Mouse (Mus musculus) bone marrow, adult 2 months (tissue): Measurements from ENCODE around the gene Sp7. TPM values are rescaled to one million over a fixed set of nuclear protein-coding genes. Genes with fewer than 3 reads are reported as not detected.

Source experiments
- H3K27ac ChIP-seq: fragments of 200-500 bp; 2 replicates; pipeline ENCODE4 v1.5.1; 2012; ENCODE audit warnings: low read depth, mild to moderate bottlenecking, control low read depth, inconsistent platforms, low read length; ENCODE audit not compliant: control insufficient read depth, poor library complexity, insufficient read depth
- H3K4me1 ChIP-seq: fragments of 200-500 bp; 2 replicates; pipeline ENCODE4 v1.6.1; 2011; ENCODE audit warnings: low read length; ENCODE audit not compliant: control insufficient read depth, insufficient read depth
- H3K4me3 ChIP-seq: fragments of 200-500 bp; replicated peaks from 2 replicates; pipeline ENCODE3; 2011; ENCODE audit warnings: mild to moderate bottlenecking, low read depth, low read length, control low read depth; ENCODE audit not compliant: control insufficient read depth
- CTCF ChIP-seq: fragments of 200-500 bp; IDR thresholded peaks from 2 replicates; pipeline ENCODE4 v1.5.1; 2011; ENCODE audit warnings: low read length, control low read depth; ENCODE audit not compliant: control insufficient read depth, insufficient read depth
- POLR2A ChIP-seq: fragments of 200-500 bp; IDR thresholded peaks from 2 replicates; pipeline ENCODE4 v1.6.1; 2011; ENCODE audit warnings: low read depth, mild to moderate bottlenecking, control low read depth, low read length, borderline replicate concordance; ENCODE audit not compliant: control insufficient read depth
- WGBS: fragments of 180-500 bp; shearing (Covaris S2); methylation state at CpG from one replicate; pipeline ENCODE4 v1.1.7; 2018; 5-methylcytosine and 5-hydroxymethylcytosine counted together
- polyA plus RNA-seq: library from polyadenylated mRNA; stranded (reverse); fragments of >200 nt; gene quantifications from 2 replicates; pipeline ENCODE4 v1.2.4, GENCODE M21; 2011; ENCODE audit warnings: low replicate concordance; ENCODE audit not compliant: missing spikeins, insufficient read depth, insufficient read length

Gene Sp7
- 3.2 and 3.5 TPM in 2 replicates for polyA plus RNA-seq

DNA sequence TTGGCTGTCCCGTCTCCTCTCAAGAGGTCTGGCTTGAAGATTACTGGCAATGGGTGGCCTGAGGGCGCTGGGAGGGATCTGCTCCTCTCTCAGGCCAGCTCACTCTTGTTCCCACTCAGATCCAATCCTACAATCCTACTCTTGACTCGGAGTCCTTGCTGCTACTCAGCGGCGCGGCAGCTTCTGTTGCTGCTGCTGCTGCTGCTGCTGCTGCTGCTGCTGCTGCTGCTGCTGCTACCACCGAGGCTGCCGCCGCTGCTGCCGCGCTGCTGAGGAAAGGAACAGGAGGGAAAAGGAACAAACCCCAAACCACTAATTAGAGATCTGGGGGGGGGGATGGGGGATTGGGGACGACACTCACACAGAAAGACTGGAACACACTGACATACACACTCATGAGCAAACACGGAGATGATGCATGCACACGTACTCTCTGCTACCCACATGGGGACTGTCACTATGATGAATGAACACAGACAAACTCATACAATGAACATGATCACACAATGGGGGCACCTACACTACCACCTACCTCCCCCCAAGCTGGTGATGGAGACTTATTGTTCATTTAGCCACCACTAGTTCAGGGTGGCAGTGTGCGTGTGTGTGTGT is at the start of gene Sp7:
Sp7 (minus strand) TSS at position 450 of the 612 bp plus-strand sequence.
- no peak for TF ChIP-seq CTCF
- no peak for TF ChIP-seq POLR2A
- WGBS = 9% methylated on average over 15 of the region's 15 CpGs
- no peak within 1 kb of the TSS for H3K4me3 ChIP-seq
- no peaks in the 10 kb centered on the region; the same call in 1 of the 2 replicates for H3K4me1 ChIP-seq
- H3K27ac ChIP-seq = no peak within 1 kb of the TSS

DNA sequence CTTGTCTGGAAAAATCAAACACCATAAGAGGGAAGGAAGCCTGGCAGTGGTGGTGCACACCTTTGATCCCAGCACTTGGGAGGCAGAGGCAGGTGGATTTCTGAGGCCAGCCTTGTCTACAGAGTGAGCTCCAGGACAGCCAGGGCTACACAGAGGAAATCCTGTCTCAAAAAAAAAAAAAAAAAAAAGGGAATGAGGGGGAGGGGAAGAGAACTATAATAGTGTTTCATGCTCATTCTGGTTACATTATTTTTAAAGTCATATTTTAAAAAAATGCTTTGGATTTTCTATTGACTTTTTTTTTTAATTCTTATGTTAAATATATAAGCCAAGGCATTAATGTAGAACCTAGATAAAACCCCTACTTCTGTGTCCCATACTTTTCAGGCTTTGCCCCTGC is 46.7 kb upstream of the Sp7 start:
- no peak overlapping the region for H3K27ac ChIP-seq
- H3K4me3 ChIP-seq = no peak overlapping the region
- TF ChIP-seq POLR2A = no peak
- no peak for TF ChIP-seq CTCF
- H3K4me1 ChIP-seq = peaks cover under 1% of the 10 kb centered on the region

DNA sequence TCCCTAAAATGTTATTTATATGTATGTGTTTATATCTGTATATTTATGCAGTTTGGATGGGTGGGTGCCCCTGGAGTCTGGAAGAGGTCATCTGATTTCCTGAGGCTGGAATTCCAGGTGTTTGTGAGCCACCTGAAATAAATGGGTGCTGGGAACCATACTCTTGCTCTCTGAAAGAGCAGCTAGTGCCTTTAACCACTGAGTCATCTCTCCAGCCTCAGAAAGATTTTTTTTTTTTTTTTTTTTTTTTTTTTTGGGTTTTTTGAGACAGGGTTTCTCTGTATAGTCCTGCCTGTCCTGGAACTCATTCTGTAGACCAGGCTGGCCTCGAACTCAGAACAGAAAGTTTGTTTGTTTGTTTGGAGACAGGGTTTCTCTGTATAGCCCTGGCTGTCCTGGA is 44.1 kb upstream of the Sp7 start:
- Histone ChIP-seq H3K27ac (no peak overlapping the region), H3K4me3 (no peak overlapping the region), H3K4me1 (peaks cover 2% of the 10 kb centered on the region)
- WGBS = 81% methylated on average over 1 of the region's 1 CpGs
- TF ChIP-seq POLR2A (no peak), CTCF (no peak)

DNA sequence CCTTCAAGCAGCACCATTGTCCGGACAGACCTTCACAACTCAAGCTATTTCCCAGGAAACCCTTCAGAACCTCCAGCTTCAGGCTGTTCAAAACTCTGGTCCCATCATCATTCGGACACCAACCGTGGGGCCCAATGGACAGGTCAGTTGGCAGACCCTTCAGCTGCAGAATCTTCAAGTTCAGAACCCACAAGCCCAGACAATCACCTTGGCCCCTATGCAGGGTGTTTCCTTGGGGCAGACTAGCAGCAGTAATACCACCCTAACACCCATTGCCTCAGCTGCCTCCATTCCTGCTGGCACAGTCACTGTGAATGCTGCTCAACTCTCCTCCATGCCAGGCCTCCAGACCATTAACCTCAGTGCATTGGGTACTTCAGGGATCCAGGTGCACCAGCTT is 42.3 kb upstream of the Sp7 start:
- H3K4me3 ChIP-seq = no peak overlapping the region
- TF ChIP-seq CTCF (no peak), POLR2A (no peak)
- 86% methylated on average over 3 of the region's 3 CpGs for WGBS

DNA sequence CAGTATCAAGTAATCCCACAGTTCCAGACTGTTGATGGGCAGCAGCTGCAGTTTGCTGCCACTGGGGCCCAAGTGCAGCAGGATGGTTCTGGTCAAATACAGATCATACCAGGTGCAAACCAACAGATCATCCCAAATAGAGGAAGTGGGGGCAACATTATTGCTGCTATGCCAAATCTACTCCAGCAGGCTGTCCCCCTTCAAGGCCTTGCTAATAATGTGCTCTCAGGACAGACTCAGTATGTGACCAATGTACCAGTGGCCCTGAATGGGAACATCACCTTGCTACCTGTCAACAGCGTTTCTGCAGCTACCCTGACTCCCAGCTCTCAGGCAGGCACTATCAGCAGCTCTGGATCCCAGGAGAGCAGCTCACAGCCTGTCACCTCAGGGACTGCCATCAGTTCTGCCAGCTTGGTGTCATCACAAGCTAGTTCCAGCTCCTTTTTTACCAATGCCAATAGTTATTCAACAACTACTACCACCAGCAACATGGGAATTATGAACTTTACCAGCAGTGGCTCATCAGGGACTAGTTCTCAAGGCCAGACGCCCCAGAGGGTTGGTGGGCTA is 41.7 kb upstream of the Sp7 start:
- WGBS = 70% methylated on average over 2 of the region's 2 CpGs
- H3K4me3 ChIP-seq = no peak overlapping the region
- no peak overlapping the region for H3K27ac ChIP-seq
- peaks cover 2% of the 10 kb centered on the region for H3K4me1 ChIP-seq
- TF ChIP-seq CTCF (no peak), POLR2A (no peak)

More for the DNA sequence above, 42.3 kb upstream of the Sp7 start:
- H3K4me1 ChIP-seq = peaks cover 2% of the 10 kb centered on the region
- H3K27ac ChIP-seq = no peak overlapping the region

DNA sequence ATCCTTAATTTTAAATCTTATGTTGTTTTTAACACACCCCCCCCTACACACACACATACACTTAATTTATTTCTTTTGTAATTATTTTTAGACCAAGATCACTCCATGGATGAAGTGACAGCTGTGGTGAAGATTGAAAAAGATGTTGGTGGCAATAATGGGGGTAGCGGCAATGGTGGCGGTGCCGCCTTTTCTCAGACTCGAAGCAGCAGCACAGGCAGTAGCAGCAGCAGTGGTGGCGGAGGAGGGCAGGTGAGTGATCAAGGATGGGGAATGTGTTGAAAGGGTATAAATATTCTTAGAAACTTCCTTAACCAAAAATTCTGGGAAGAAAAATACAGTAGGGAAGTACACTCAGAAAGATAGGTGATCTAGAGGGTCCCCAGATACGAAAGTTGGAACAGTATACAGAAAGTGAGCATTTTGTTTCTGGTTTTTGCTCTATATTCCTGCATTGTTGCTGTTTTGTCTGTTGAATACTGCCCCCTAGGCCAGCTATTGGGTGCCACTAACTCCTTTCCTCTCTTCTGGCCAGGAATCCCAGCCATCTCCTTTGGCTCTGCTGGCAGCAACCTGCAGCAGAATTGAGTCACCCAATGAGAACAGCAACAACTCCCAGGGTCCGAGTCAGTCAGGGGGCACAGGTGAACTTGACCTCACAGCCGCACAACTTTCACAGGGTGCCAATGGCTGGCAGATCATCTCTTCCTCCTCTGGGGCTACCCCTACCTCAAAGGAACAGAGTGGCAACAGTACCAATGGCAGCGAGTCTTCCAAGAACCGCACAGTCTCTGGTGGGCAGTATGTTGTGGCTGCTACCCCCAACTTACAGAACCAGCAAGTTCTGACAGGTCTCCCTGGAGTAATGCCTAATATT is 40.9 kb upstream of the Sp7 start:
- Histone ChIP-seq H3K27ac (no peak overlapping the region), H3K4me3 (no peak overlapping the region), H3K4me1 (peaks cover 2% of the 10 kb centered on the region)
- TF ChIP-seq POLR2A (no peak), CTCF (no peak)
- WGBS = 88% methylated on average over 10 of the region's 10 CpGs

DNA sequence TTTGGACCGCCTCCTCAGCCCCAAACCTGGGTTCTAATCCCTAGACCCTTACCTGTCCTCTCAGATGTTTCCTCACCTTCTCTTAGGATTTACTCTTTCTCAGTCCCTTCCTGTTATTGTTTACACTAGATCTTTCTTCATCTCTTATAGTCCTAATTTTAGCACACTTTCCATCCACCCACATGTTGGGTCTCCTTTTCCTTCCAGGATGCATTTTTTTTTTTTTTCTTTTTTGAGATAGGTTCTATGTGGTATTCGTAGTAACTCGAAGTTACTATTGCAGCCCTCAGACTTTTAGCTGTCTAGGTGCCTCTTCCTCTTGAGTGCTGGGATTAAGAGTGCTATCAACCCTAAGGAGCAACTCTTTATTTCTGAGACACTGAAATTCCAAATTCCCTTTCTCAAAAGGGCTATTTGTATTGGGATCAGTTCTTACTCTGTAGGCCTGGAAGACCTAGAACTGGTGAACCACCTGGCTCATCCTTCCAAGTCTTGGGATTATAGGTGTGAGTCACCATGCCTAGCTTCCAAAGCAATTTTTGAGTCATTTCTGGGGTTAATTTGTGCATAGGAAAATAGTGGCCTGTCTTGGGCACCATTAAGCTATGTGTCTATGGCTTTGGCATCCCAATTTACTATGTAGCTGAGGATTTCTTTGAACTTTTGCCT is 40.1 kb upstream of the Sp7 start:
- WGBS = 2% methylated on average over 3 of the region's 3 CpGs
- TF ChIP-seq CTCF (no peak), POLR2A (no peak)
- Histone ChIP-seq H3K4me3 (peak overlapping the region; percentile 59), H3K4me1 (peaks cover 2% of the 10 kb centered on the region), H3K27ac (no peak overlapping the region)

DNA sequence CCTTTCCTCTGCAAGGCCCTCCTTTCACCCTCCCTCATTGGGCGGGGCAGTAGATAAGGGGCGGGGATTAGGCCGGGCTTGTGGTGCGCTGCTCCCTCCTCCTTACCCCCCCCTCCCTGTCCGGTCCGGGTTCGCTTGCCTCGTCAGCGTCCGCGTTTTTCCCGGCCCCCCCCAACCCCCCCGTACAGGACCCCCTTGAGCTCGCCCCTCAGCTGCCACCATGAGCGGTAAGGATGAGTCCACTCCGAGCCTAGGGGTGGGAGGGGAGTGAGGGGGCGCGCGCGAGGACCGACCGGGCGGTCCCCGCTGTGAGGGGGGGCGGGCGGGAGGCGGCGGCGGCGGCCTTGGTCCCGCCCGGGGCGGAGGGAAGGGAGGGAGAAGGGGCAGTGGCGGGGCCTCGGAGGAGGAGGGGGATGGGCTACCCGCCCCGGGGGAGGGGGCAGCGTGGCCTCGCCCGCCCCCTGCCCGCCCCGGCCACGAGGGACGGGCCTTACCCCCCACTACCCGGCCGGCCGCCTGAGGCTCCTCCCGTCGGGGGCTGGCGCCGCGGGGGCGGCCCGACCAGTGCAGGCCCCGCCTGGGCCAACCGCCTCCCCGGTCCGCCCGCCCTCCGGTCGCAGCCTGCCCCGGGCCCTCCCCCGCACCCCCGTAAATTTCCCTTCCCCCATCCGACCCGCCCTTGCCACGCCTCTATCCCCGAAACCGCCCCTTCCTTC is 39.4 kb upstream of the Sp7 start:
- H3K27ac ChIP-seq = peak overlapping the region; percentile 80
- H3K4me1 ChIP-seq = peaks cover 2% of the 10 kb centered on the region
- H3K4me3 ChIP-seq = peak overlapping the region; percentile 59
- under 1% methylated on average over 52 of the region's 69 CpGs for WGBS
- no peak for TF ChIP-seq CTCF
- TF ChIP-seq POLR2A = peak; percentile 60; the same call in 1 of the 2 replicates
